Mouse (Mus musculus) thymus, adult 2 months (tissue): ENCODE data around the gene Tmsb10. TPM values are rescaled to one million over a fixed set of nuclear protein-coding genes. Genes with fewer than 3 reads are reported as not detected.

ENCODE experiments used
- DNase-seq: peaks from one replicate; pipeline ENCODE4 v3.0.0; 2021
- H3K27ac ChIP-seq: fragments of 200-500 bp; 2 replicates; pipeline ENCODE4 v1.5.1; 2012; ENCODE audit warnings: low read length, control low read depth; ENCODE audit not compliant: control insufficient read depth, insufficient read depth
- H3K27me3 ChIP-seq: fragments of 200-500 bp; 2 replicates; pipeline ENCODE4 v1.6.1; 2012; ENCODE audit warnings: mild to moderate bottlenecking, low read length, moderate library complexity, mixed read lengths; ENCODE audit not compliant: control insufficient read depth, insufficient read depth
- H3K36me3 ChIP-seq: fragments of 200-500 bp; 2 replicates; pipeline ENCODE4 v1.6.1; 2012; ENCODE audit warnings: mild to moderate bottlenecking, low read length, moderate library complexity; ENCODE audit not compliant: control insufficient read depth, insufficient read depth
- H3K4me1 ChIP-seq: fragments of 200-500 bp; replicated peaks from 2 replicates; pipeline ENCODE4 v1.6.1; 2012; ENCODE audit warnings: low read length; ENCODE audit not compliant: control insufficient read depth, insufficient read depth
- H3K4me3 ChIP-seq: fragments of 200-500 bp; 2 replicates; pipeline ENCODE4 v1.5.1; 2012; ENCODE audit warnings: mild to moderate bottlenecking, low read length, control low read depth, moderate library complexity; ENCODE audit not compliant: control insufficient read depth, insufficient read depth
- CTCF ChIP-seq: fragments of 200-500 bp; IDR thresholded peaks from 2 replicates; pipeline ENCODE4 v1.5.1; 2012; ENCODE audit warnings: mild to moderate bottlenecking, control low read depth, low read length, moderate library complexity, borderline replicate concordance; ENCODE audit not compliant: control insufficient read depth, poor library complexity, insufficient read depth; ENCODE audit errors: extremely low read depth
- POLR2A ChIP-seq: fragments of 200-500 bp; IDR thresholded peaks from 2 replicates; pipeline ENCODE4 v1.6.1; 2012; ENCODE audit warnings: mild to moderate bottlenecking, low read length, control low read depth, moderate library complexity; ENCODE audit not compliant: control insufficient read depth, poor library complexity, insufficient read depth; ENCODE audit errors: extremely low read depth
- WGBS: fragments of 180-500 bp; shearing (Covaris S2); methylation state at CpG from one replicate; pipeline ENCODE4 v1.1.7; 2018; 5-methylcytosine and 5-hydroxymethylcytosine counted together
- polyA plus RNA-seq: library from polyadenylated mRNA; depleted of rRNA; stranded (reverse); fragments of >200 nt; gene quantifications from 2 replicates; pipeline ENCODE4 v1.2.3, GENCODE M21; 2012; rRNA removed

Tmsb10 gene
- 177 and 186 TPM in 2 replicates for polyA plus RNA-seq

GRCm38 (mm10) chr6:72958662-72959071 is at the start of gene Tmsb10:
Gene Tmsb10 (minus strand): TSS chr6:72958748.
- no peaks in the 10 kb centered on the region for H3K36me3 ChIP-seq

GRCm38 (mm10) chr6:73003601-73004000 is 45.1 kb upstream of the Tmsb10 start:
- TF ChIP-seq CTCF (no peak), POLR2A (no peak)
- no peak overlapping the region for H3K4me3 ChIP-seq
- no peak overlapping the region for H3K27ac ChIP-seq
- H3K27me3 ChIP-seq, result no peaks in the 10 kb centered on the region
- 93% methylated on average over 5 of the region's 5 CpGs for WGBS
- no peak for DNase-seq
- no peaks in the 10 kb centered on the region for H3K36me3 ChIP-seq
- peaks cover 9% of the 10 kb centered on the region; the same call in 1 of the 2 replicates for H3K4me1 ChIP-seq

More at GRCm38 (mm10) chr6:72958662-72959071, at the start of gene Tmsb10:
- Histone ChIP-seq H3K4me3 (peak within 1 kb of the TSS; percentile 92), H3K27ac (peak within 1 kb of the TSS; percentile 62), H3K4me1 (peaks cover 55% of the 10 kb centered on the region), H3K27me3 (no peaks in the 10 kb centered on the region)
- no peak for DNase-seq
- WGBS, result under 1% methylated on average over 19 of the region's 19 CpGs
- TF ChIP-seq CTCF (no peak), POLR2A (no peak)

DNA sequence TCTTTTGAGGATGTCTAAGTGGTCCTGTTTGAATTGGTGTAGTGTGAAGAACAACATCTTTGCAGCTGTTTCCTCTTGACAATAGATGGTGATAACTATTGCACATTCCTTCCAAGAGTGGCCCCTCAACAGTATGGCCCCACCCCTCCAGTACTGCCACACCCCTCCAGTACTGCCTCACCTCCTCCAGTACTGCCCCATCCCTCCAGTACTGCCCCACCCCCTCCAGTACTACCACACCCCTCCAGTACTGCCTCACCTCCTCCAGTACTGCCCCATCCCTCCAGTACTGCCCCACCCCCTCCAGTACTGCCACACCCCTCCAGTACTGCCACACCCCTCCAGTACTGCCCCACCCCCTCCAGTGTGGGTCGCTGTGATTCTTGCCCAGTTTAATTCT is 43.8 kb upstream of the Tmsb10 start:
- no peak overlapping the region for H3K4me3 ChIP-seq
- TF ChIP-seq CTCF, result no peak
- no peak for TF ChIP-seq POLR2A
- peaks cover 7% of the 10 kb centered on the region; the same call in 1 of the 2 replicates for H3K4me1 ChIP-seq
- H3K36me3 ChIP-seq, result no peaks in the 10 kb centered on the region
- H3K27ac ChIP-seq, result no peak overlapping the region
- no peak for DNase-seq
- WGBS, result 80% methylated on average over 1 of the region's 1 CpGs
- no peaks in the 10 kb centered on the region for H3K27me3 ChIP-seq

DNA sequence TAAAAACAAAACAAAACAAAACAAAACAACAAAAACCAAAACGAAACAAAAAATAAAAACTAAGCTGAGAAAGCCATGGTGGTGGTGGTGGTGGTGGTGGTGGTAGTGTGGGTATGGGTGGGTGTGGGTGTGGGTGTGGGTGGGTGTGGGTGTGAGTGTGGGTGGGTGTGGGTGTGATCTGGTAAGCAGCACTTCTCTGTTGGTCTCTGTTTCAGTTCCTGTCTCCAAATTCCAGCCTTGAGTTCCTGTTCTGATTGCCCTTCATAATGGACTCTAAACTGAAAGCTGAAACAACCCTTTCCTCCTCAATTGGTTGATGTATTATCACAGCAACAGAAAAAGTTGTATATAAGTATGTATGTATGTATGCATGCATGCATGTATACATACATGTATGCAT is 40.3 kb upstream of the Tmsb10 start:
- H3K27me3 ChIP-seq, result no peaks in the 10 kb centered on the region
- 90% methylated on average over 1 of the region's 1 CpGs for WGBS
- H3K27ac ChIP-seq, result no peak overlapping the region
- H3K4me1 ChIP-seq, result peaks cover 12% of the 10 kb centered on the region
- TF ChIP-seq POLR2A, result no peak
- no peak for TF ChIP-seq CTCF
- no peaks in the 10 kb centered on the region for H3K36me3 ChIP-seq
- DNase-seq, result no peak
- no peak overlapping the region for H3K4me3 ChIP-seq

DNA sequence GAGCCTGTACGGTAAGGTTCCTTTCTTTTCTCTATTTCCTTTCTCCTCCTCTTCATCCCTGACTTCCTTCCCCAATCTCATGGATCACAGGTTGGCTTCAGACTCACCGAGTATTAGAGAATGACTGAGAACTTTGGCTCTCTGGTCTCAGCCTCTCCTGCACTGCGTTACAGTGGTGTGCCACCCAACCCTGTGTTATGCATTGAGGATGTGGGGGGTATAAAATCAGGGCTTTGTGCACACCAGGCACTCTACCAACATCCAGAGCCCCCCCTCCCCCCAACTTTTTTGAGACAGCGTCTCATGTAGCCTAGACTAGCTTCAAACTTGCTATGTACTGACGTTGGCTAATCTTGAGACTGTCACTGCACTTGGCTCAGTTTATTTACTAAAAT is 35.1 kb upstream of the Tmsb10 start:
- Histone ChIP-seq H3K4me1 (peaks cover 38% of the 10 kb centered on the region), H3K27ac (peak overlapping the region; percentile 86), H3K36me3 (no peaks in the 10 kb centered on the region), H3K27me3 (no peaks in the 10 kb centered on the region), H3K4me3 (0 out of 2 replicates have a peak overlapping the region, but pooled peaks have one; percentile 17)
- TF ChIP-seq POLR2A, result no peak
- DNase-seq, result no peak
- 8% methylated on average over 5 of the region's 5 CpGs for WGBS

DNA sequence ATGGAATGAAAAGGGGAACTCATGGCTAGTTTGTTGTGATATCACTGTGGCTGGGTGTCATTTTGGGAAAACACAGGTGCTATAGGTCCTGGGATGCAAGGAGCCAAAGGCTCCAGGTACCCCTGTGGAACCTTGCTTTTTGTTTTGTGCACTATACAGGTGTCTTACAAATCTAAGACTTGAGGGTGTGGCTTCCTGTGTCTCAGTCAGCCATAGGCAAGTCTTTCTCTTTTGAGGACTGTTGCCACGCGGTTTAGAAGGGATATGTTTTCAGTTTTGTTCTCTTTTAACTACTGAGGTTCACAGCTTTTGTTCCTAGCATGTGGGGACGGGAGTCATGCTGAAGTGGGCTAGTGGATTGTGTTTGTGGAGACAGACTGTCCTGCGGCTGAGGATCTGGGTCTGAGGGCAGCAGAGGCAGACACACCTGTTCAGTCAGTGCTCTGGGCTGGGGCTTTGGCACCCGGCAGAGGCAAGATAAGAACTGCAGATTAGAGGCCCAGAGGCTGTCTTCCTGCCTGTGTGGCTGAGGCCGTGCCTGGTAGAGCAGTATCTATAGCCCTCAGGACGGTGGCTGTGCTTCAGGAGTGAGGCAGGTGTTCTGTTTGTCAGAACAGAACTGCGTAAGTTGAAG is 34.6 kb upstream of the Tmsb10 start:
- peaks cover 40% of the 10 kb centered on the region for H3K4me1 ChIP-seq

More for the DNA sequence above, 34.6 kb upstream of the Tmsb10 start:
- no peaks in the 10 kb centered on the region for H3K27me3 ChIP-seq
- H3K4me3 ChIP-seq, result peak overlapping the region; percentile 17; the same call in 1 of the 2 replicates
- H3K27ac ChIP-seq, result peak overlapping the region; percentile 86
- 5% methylated on average over 8 of the region's 8 CpGs for WGBS
- peak; percentile 77 for DNase-seq
- no peak for TF ChIP-seq CTCF
- no peak for TF ChIP-seq POLR2A
- no peaks in the 10 kb centered on the region for H3K36me3 ChIP-seq
